Mouse (Mus musculus) heart, postnatal 14 days (tissue): Measurements from ENCODE around the gene Frmpd1. TPM values are rescaled to one million over a fixed set of nuclear protein-coding genes. Genes with fewer than 3 reads are reported as not detected.

Experiments used
- DNase-seq, 2 experiments: peaks; one replicate each; pipeline ENCODE4 v3.0.0; 2021 to 2022
- intact Hi-C: fragments of 180-260 bp; cut with DNase I; formaldehyde crosslinking; loops from one replicate; pipeline ENCODE4 v1.15.1; 2025
- long read RNA-seq, 2 experiments: library from polyadenylated mRNA; stranded (forward); transcript quantifications; one replicate each; pipeline ENCODE4 v2.0.0; 2021
- total RNA-seq, 2 experiments: library from RNA; stranded (reverse); gene quantifications; 2 replicates each; pipeline ENCODE4 v1.2.3; 2021

The Frmpd1 gene
- 1 to 10 TPM in 1 of 2 experiments, under 1 TPM in 1; 0.24 to 1.2 TPM for total RNA-seq
- long read RNA-seq, experiment 1: 0 reads
- long read RNA-seq, experiment 2: 0 reads

DNA sequence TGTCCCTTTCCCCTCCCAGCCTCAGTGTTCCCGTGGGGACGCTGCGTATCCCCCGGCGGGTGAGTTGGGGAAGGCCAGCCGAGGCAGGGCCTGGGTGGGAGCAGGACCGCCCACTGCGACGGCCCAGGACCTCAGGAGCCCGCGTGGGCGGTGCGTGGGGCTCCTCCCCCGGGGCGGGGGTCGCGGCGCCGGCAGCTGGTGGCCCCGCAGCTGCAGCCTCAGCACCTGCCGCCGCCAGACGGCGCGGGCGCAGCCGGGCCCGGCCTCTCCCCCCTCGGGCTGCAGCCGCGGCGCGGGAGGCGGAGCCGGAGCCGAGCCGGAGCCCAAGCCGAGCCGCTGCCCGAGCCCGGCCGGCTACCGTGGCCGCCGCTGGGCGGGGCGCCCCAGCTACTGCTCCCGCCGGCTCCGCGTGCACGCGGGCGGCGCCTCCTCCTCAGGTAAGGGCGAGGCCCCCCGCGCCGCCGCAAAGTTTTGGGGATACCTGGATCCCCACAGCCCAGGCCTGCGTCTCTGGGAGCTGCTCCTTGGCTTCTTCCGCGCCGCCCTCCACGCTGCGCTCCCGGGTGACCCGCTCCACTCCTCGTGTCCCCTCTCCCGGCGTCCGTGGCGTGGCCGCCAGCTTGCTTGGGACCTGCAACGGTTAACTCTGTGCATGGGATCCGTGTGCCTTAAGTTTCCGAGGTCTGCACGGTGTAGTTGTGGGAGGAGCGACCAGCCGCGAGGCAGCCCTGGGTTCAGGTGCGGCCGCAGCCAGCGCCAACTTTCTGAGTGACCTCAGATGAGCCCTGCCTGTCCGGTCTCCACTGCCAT is at the start of gene Frmpd1:
Frmpd1 (plus strand) TSS at position 355 of the 810 bp plus-strand sequence.
- DNase-seq: peak; percentile 70 to 73
- intact Hi-C loops: no loop called here

DNA sequence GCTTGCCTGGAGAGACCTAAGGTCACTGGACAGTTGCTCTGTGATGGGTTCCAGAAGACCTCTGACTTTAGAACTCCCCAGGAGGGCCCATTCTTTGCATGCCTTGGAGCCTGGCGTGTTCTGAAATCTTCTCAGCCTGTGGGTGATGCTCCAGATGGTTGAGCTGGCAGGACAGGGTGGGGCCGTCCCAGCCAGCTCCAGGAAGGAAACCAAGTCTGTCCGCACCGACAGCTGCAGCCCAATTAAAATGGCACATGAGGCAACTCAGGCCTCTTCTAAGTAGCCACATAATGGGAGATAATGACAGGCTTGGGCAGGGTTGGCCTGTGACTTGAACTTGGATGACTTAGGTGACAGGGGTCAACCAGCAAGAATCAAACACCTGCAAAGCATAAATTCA is 47.0 kb upstream of the Frmpd1 start:
- no peak for DNase-seq
- intact Hi-C loops: no loop called here

DNA sequence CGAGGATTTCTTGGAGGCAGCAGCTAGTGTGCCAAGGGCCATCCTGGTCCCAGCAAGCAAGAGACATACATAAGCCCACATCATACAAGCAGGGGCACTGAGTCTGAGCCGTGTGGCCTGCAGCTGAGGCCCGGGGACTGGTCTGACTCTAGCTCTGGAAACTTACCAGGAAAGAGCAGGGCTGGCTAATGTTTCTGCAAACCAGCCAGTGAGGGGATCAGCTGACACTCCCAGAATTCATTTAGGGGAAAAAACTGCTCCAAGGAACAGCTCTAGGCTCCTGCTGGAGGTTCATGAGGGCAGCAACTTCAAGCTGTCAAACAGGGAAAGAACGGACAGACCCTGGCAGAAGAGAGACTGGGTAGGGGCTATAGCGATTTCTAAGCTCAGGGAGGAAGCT is 42.8 kb upstream of the Frmpd1 start:
- intact Hi-C loops: no loop called here
- DNase-seq: peak in 1 of 2 experiments; percentile 7

DNA sequence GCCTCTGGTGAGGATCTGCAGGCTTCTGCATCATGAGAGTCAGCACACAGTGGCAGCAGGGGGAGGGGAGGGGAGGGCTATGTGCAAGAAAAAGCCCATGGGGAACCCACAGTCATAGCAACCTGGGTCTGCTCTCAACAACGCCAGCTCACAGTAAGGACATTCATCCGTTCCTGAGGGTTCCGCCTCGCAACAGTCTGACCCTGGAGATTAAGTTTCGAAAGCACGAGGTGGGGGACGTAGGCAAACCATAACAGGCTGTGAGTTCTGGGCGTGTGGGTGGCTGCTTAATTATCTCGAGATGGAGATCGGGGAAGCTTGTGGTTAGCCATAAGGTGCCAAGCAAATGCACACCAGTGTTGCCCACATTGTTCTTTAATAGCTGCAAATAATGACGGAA is 42.3 kb upstream of the Frmpd1 start:
- intact Hi-C loops: no loop called here
- no peak for DNase-seq

DNA sequence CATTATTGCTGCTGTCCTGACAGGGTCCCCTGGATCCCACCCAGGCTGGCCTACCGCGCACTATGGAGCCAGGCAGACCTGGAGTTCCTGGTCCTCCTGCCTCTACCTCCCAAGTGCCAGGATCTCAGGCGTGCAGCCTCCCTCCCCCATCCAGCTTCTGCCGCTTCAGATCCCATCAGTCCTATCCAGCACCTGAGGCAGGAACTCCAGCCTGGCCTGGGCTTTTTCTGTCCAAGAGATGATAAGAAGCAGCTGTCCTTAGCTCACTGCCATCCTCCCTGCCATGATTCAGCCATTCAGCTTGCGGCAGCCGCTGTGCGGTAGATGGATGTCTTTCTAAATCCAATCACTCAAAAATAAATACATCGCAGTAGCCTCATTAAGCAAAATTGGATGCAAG is 41.7 kb upstream of the Frmpd1 start:
- intact Hi-C loops: no loop called here
- DNase-seq: no peak

DNA sequence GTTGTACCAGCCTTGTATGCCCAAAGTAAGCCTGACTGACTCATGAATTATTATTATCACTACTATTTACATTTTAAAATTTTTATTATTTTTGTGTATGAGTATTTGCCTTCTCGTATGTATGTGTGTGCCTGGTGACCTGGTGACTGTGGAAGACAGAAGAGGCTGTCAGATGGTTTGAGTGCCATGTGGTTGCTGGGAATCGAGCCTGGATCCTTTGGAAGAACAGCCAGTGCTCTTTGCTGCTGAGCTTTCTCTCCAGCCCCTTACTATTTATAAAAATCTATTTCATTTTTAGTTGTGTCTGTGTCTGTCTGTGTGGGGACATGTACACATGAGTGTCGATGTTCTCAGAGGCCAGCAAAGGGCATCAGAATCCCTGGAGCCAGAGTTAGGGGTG is 28.2 kb upstream of the Frmpd1 start:
- no peak for DNase-seq
- intact Hi-C loops: no loop called here

DNA sequence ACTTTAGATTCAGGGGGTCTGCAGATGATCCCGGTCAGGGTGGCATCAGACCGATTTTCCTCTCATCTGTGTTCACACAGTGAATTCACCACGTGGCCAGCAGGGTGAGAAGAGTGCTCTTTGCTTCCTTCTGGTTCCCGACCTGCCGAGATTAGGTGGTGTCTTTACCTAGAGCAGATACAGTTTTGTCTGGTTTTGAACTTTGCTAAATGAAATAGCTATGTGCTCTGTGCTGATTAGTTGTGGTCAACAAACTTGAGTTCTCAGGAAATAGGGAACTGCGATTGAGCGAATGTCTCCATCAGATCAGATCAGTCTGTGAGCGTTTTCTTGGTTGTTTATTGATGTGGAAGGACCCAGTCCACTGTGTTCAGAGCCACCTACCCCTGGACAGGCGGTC is 26.1 kb upstream of the Frmpd1 start:
- DNase-seq: no peak
- intact Hi-C loops: no loop called here

DNA sequence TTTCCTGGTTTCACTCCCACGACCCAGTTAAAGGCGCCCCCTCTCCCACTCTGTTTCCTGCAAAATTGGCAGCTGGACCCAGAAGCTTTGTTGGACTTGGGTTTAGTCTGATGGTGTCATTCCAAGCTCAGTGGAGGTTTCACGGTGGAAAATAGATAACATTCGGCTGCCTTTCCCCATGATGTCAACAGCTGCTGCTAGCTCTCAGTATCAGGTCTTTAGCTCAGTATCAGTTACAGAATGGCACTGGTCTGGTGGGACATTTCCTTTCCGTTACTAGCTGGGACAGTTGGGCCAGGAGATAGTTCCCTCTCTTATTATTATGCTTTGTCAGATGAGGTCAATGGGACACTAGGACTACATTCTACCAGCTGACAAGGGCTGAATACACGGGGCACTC is 23.9 kb upstream of the Frmpd1 start:
- no peak for DNase-seq
- intact Hi-C loops: loop anchor here (5.0 kb wide), 1 partner anchor 117 kb away; no protein-coding TSS in a partner anchor

DNA sequence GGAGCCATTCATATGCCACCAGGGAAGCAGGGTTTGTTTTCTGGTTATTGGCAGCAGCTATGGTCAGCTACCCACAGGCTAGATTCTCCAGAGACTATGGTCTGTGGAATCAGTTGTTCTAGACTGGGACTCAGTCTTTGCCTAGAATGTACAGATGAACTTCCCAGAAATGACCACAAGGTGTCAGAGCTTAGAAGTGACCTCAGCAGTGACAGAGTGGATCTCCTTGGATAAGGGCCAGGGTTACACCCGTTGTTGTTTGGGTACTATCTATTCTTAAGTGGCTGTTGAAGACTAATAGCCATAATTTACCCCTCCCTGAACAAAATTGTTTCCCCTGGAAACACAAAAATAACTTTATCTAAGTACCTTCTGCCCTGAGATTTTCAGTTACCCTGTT is 21.0 kb upstream of the Frmpd1 start:
- intact Hi-C loops: loop anchor here (5.0 kb wide), 1 partner anchor 114 kb away; no protein-coding TSS in a partner anchor
- peak in 1 of 2 experiments; percentile 26 for DNase-seq

DNA sequence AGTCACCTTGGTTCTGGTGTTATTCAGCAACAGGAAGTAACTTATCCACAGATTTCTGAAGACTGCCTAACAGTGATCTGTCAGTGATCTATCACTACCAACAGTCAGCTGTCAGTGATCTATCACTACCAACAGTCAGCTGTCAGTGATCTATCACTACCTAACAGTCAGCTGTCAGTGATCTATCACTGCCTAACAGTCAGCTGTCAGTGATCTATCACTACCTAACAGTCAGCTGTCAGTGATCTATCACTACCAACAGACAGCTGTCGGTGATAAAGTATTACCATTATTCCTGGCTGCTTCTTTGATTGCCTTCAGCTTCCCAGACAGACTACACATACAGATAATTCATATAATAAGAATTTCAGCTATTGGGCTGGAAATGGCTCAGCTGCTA is 19.2 kb upstream of the Frmpd1 start:
- DNase-seq: no peak

DNA sequence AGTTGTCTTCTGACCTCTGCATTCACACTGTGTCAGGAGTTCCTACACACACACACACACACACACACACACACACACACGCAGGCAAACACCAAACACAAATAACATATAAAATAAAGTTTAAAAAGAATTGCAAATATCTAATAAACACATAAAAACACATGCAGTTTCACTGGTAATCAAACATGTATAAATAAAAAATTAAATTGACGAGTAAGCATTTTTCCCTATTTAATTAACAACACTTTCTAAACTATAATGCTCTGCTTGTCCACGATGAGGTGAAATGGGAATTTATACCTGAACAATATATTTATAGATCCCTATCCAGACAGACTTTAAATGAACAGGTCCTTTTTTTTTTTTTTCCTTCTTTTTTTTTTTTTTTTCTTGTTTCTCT is 18.7 kb upstream of the Frmpd1 start:
- intact Hi-C loops: no loop called here

More for the DNA sequence above, 19.2 kb upstream of the Frmpd1 start:
- intact Hi-C loops: no loop called here

DNA sequence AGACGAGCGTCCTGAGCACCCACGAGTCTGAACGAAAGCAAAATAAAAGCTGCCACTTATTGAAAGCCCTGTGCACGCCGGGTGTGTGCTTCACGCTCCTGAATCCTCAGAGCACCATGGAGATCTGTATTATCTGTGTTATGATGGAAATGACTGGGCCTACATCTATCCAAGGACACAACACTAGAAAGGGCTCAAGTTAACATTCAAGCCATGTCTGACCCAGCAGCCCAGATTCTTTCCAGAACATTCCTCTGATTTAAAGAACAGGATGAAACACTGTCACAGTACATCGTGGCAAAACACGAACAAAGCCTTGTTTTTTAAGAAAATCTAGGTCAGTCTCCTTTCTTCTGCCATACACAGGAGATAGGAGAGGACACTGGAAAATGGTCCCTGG is 13.3 kb upstream of the Frmpd1 start:
- DNase-seq: no peak
- intact Hi-C loops: no loop called here

More for the DNA sequence above, 18.7 kb upstream of the Frmpd1 start:
- DNase-seq: no peak

DNA sequence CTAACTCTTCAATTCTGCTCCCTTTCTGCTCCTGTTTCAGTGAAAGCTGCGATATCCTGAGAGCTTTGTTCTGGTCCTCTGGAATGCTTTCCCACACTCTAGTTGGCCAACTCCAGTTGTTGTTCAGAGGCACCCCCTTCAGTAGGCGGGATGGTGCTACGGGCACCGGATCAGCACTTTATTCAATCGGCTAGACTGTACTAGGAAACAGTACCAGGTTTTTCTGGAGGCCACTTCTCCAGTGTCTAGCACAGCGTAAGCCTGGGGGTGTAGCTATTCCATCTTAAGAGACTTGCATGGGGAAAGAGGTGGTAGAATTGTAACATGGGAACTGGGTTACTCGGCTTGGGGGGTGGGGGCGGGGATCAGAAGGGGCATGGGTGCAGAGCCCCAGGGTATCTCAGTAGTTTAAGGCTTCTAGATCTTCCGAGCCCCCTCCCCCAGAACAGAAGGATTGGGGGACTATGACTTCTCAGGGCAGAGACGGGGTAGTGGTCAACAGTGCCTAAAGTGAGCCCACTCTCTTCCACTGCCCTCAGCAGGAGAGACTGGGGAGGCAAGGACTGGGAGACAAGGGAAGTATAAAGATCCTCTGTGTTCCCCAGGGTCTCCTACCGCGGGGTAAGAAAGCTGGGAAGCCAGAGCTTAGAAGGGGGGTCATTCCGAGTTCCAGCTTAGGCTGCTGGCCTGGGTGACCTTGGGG is 706 bp upstream of the Frmpd1 start:
- DNase-seq: no peak
- intact Hi-C loops: no loop called here

DNA sequence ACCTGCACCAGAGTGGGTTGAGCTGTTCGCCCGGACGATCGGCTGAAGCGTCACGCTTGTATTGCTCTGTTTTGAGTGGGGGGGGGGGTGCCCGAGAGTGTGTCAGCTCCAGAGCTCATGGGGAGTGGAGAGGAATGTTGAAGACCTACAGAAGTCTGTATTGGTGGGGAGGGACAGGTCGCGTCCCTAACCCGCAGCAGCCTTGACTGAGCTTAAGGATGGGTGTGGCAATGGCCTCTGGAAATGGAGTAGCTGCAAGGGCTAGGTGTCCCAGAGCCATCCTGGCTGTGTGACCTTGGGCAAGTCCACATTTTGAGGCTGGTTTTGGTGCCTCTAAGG is 625 bp downstream of the Frmpd1 start:
- no peak for DNase-seq
- intact Hi-C loops: no loop called here

DNA sequence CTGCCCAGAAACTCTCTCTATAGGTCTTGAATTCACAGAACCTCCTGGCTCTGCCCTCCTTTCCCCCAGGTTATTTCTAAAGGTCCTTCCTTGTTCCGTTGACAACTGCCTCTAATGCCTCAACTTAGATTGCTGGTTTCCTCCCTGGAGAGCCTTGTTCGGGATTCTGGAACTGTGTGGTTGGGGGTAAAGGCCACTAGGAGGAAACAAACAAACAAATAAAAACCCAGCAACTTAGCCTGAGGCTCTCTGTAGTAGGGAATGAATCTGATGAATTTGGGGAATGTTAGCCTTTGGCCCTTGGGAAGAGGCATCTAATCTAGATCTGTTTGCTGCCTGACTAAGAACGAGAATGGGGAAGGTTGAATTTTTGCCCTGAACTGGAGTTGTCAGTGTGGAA is 13.6 kb downstream of the Frmpd1 start:
- no peak for DNase-seq
- intact Hi-C loops: no loop called here

DNA sequence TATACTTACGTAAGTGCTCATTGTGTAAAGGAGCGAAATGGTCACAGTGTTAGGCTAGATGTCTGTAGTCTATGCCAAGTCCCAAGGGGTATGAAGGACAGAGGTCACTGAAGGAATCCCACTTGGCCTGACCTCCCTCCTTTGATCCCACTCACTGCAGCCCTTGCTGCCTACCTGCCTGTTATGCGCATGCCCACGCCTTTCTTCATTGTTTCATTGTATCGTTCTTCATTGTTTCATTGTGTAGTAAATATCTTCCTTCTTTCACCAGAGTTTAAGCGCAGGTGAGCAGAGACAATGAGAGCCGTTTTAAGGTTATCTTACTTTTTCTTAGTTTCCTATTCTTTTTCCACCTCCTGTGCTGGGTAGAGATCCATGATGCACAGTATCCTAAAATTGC is 18.6 kb downstream of the Frmpd1 start:
- intact Hi-C loops: no loop called here
- no peak for DNase-seq

DNA sequence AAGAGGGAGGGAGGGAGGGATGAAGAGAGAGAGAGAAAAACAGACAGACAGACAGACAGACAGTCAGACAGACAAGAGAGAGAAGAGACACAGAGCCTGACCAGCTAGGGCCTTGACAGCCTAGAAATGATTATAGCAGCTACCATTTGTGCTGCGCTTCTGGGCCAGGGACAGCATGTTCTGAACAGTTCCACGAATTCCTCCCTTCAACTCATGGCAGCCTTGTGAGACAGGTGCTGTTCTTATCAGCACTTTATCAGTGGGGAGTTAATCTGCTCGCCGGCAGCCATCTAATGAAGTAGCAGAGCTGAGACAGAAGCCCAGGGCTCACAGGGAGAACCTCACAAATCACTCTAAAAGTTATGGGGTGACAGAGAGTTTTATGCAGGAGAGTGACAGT is 22.8 kb downstream of the Frmpd1 start:
- intact Hi-C loops: no loop called here
- no peak for DNase-seq

DNA sequence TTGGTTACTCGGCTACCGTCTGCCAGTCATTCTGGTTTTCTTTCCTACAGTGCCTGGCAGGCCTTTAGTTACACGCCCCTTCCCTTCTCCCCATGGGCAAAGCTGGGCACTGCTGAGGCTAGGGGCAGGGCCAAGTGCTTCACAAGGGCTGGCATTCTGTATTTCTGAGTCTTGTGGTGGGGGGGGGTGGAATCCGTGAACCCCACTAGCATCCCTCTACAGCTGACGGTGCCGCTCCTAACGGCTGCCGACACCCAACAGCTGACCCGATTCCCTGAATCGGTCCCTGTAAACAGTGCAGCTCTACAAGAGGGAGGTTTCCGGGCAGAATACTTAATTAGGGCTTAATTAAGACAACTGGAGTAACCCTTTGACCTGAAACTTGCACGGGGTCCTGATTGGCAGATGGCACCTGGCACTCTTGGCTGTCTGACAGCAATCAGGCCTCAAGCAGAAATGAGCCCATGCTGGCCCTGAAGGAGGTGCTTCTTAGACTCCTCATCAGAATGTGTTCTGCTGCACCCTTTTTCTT is 24.2 kb downstream of the Frmpd1 start:
- no peak for DNase-seq
- intact Hi-C loops: no loop called here

DNA sequence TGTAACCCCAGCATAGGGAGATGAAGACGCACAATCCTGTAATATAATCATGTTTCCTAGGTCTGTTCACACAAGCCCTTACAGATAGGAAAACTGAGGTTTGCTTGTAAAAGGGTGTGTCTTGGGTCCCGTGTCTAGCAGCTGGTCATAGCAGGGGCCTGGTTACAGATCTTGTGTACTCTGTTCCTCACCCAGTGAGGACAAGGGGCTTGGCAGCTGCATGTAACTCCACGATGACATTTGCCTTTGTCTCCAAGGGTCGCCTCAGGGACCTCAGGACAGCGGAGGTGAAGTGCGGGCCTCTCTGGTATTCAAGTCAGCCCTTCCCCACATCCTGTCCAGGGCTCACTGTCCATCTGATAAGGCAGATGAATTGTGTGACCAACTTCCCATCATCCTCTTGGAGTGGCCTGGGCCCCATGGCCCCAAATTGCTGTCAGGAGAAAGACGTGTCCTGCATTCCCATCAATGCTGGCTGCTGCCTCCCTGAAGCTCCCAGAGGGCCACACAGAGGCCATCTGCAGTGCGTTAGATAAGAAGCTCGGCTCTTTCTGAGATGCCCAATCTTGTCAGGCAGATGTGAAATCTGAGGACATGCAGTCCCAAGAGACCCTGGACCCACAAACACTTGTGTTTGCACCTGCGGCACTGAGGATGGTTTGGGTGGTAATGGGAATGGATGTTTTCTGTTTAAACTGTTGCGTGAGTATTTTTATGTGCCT is 27.8 kb downstream of the Frmpd1 start:
- intact Hi-C loops: no loop called here
- no peak for DNase-seq

DNA sequence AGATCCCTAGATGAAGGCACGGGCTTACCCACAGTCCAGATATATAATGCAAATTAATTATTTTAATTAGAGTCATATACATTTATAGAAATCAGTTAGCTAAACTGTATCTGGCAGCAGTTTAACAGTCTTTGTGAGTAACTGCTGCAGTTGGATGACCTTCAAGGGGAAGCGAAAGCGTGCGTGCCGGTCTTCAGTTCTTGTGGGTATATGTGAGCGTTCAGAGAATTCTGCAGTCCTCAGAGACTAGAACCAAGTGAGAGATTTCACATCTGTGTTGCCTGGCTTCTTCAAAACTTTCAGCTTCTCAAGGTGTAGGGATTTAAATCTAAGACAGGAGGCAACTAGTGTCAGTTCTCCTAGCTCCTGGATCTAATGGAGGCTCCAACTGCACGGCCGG is 35.3 kb downstream of the Frmpd1 start:
- intact Hi-C loops: no loop called here

DNA sequence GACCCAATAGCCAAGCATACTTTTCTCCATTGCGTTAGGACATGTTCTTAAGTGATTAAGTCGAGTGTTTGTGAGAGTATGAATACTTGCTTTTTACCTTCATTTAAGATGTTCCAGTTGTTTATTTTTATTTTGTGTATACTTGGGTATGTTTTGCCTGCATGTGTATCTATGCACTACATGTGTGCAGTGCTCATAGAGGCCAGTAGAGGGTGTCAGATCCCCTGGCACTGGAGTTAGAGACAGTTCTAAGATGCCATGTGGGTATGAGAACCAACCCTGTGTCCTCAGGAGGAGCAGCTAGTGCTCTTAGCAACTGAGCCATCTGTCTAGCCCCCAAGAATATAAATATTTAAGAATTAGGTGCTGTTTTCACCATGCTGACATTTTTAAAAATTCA is 37.7 kb downstream of the Frmpd1 start:
- intact Hi-C loops: no loop called here
- no peak for DNase-seq

More for the DNA sequence above, 35.3 kb downstream of the Frmpd1 start:
- no peak for DNase-seq
